Mouse (Mus musculus) left cerebral cortex, adult 2 months (tissue): ENCODE results near the gene Inafm2. TPM values are rescaled to one million over a fixed set of nuclear protein-coding genes. Genes with fewer than 3 reads are reported as not detected.

Source experiments
- DNase-seq, 2 experiments: peaks; one replicate each; pipeline ENCODE4 v3.0.0; 2021 to 2022; ENCODE audit warnings: low spot score in 2 of 2, mixed read lengths in 1 of 2; ENCODE audit errors: extremely low spot score in 1 of 2
- H3K27ac ChIP-seq: fragments of 200-600 bp; 2 replicates; pipeline ENCODE4 v1.8.1; 2022
- H3K4me3 ChIP-seq: fragments of 200-600 bp; 2 replicates; pipeline ENCODE4 v1.8.1; 2022
- CTCF ChIP-seq: fragments of 200-600 bp; IDR thresholded peaks from 2 replicates; pipeline ENCODE4 v1.8.1; 2022; ENCODE audit warnings: antibody characterized with exemption, mild to moderate bottlenecking, moderate library complexity
- intact Hi-C: fragments of 180-260 bp; cut with DNase I; formaldehyde crosslinking; loops from one replicate; pipeline ENCODE4 v1.15.1; 2025
- total RNA-seq, 2 experiments: library from RNA; stranded (reverse); gene quantifications; 2 replicates each; pipeline ENCODE4 v1.2.3; 2021

Inafm2 gene
- total RNA-seq, 2 experiments from 2014 or later, result 42.7 to 47.9 TPM

- intact Hi-C loops, result no loop called here
- peak; percentile 50 to 76 for DNase-seq
- TF ChIP-seq CTCF, result no peak; the same call in 1 of the 2 replicates
These were observed 41.4 kb upstream of the Inafm2 start, which contains the start of gene Ankrd63 for GRCm38 (mm10) chr2:118703913-118704730. Gene Ankrd63, minus strand, starts transcription at chr2:118703963.

GRCm38 (mm10) chr2:118706436-118706835, 39.1 kb upstream of the Inafm2 start:
- Histone ChIP-seq H3K27ac (peak overlapping the region; percentile 50; the same call in 1 of the 2 replicates), H3K4me3 (no peak overlapping the region)
- intact Hi-C loops, result no loop called here
- no peak; the same call in 1 of the 2 replicates for TF ChIP-seq CTCF
- peak in 1 of 2 experiments; percentile 64 for DNase-seq

More at GRCm38 (mm10) chr2:118703913-118704730, 41.4 kb upstream of the Inafm2 start, which contains the start of gene Ankrd63:
- peak within 1 kb of the TSS; percentile 82 for H3K27ac ChIP-seq
- H3K4me3 ChIP-seq, result peak within 1 kb of the TSS; percentile 49

GRCm38 (mm10) chr2:118708472-118708871, 37.1 kb upstream of the Inafm2 start:
- TF ChIP-seq CTCF, result no peak
- Histone ChIP-seq H3K4me3 (no peak overlapping the region), H3K27ac (no peak overlapping the region)
- intact Hi-C loops, result no loop called here
- DNase-seq, result no peak

- H3K27ac ChIP-seq, result no peak overlapping the region
- intact Hi-C loops, result no loop called here
- no peak for TF ChIP-seq CTCF
- no peak overlapping the region for H3K4me3 ChIP-seq
- DNase-seq, result no peak
These were observed 35.8 kb upstream of the Inafm2 start for GRCm38 (mm10) chr2:118709655-118710221.

GRCm38 (mm10) chr2:118711038-118711494, 34.5 kb upstream of the Inafm2 start:
- TF ChIP-seq CTCF, result no peak; the same call in 1 of the 2 replicates
- Histone ChIP-seq H3K4me3 (peak overlapping the region; percentile 42), H3K27ac (no peak overlapping the region)
- DNase-seq, result peak; percentile 58 to 59
- intact Hi-C loops, result no loop called here

- H3K27ac ChIP-seq, result peak overlapping the region; percentile 63
- TF ChIP-seq CTCF, result no peak
- no peak for DNase-seq
- intact Hi-C loops, result no loop called here
- H3K4me3 ChIP-seq, result no peak overlapping the region
These were observed 31.9 kb upstream of the Inafm2 start for GRCm38 (mm10) chr2:118713631-118714030.

GRCm38 (mm10) chr2:118714230-118714629, 31.3 kb upstream of the Inafm2 start:
- intact Hi-C loops, result no loop called here

GRCm38 (mm10) chr2:118716677-118717076, 28.9 kb upstream of the Inafm2 start:
- TF ChIP-seq CTCF, result no peak
- Histone ChIP-seq H3K4me3 (no peak overlapping the region), H3K27ac (no peak overlapping the region)
- no peak for DNase-seq
- intact Hi-C loops, result no loop called here

More at GRCm38 (mm10) chr2:118714230-118714629, 31.3 kb upstream of the Inafm2 start:
- Histone ChIP-seq H3K4me3 (no peak overlapping the region), H3K27ac (peak overlapping the region; percentile 79)
- no peak for TF ChIP-seq CTCF
- DNase-seq, result peak; percentile 62 to 79

GRCm38 (mm10) chr2:118723693-118724486, 21.7 kb upstream of the Inafm2 start:
- TF ChIP-seq CTCF, result no peak
- intact Hi-C loops, result no loop called here
- no peak overlapping the region for H3K4me3 ChIP-seq
- no peak for DNase-seq
- no peak overlapping the region for H3K27ac ChIP-seq

- Histone ChIP-seq H3K4me3 (no peak overlapping the region), H3K27ac (no peak overlapping the region)
- intact Hi-C loops, result no loop called here
- DNase-seq, result no peak
- no peak for TF ChIP-seq CTCF
These were observed 20.0 kb upstream of the Inafm2 start for GRCm38 (mm10) chr2:118725511-118725910.

GRCm38 (mm10) chr2:118726873-118727272, 18.7 kb upstream of the Inafm2 start:
- Histone ChIP-seq H3K4me3 (no peak overlapping the region), H3K27ac (no peak overlapping the region)
- DNase-seq, result no peak
- intact Hi-C loops, result no loop called here
- TF ChIP-seq CTCF, result no peak

GRCm38 (mm10) chr2:118727911-118728310, 17.6 kb upstream of the Inafm2 start:
- intact Hi-C loops, result no loop called here
- no peak for DNase-seq
- Histone ChIP-seq H3K27ac (no peak overlapping the region), H3K4me3 (no peak overlapping the region)
- no peak for TF ChIP-seq CTCF
